ENCODE assay signal across 28 mouse cellular contexts in the genomic region with DNA sequence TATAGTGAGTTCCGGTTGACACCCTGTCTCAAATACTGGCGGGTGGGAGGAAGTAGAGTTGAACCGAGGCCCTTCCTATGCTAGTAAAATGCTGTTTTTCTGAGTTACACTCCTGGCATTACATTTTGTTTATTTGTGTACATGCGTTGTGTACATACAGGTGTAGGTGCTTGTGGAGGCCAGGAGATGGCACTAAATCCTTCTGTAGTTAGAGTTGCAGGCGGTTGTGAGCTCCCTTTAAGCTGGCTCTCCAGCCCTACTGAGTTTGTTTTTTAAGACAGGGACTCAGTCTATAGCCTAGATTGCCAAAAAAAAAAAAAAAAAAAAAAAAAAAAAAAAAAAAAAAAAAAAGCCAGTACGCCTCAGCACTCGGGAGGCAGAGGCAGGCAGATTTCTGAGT. TPM values are rescaled to one million over a fixed set of nuclear protein-coding genes. Genes with fewer than 3 reads are reported as not detected.
DNase-seq lines count a peak whose midpoint lies in the region; ATAC-seq and TF ChIP-seq lines count a peak whose summit lies in the region.
"Had no signal": no experiment of that assay in that cellular context is flagged by ENCODE, and none has a peak within 500 bp of the region (broad histone marks: within the 10 kb centered on the region; RNA-seq: fewer than 3 reads in every experiment).

No protein-coding gene starts in this region.

- no peak overlapping the region for H3K4me3 ChIP-seq in liver, embryonic 14.5 days (ENCODE audit: insufficient read depth in 1 of 2, low read depth in 2 of 2, low read length in 2 of 2)
- H3K4me3 ChIP-seq in CH12.LX (replicated peaks in 1 of 3; ENCODE audit: low read depth in 2 of 3, low read length in 2 of 3, poor library complexity in 1 of 3) = no peak overlapping the region
- no peak overlapping the region for H3K4me3 ChIP-seq in forebrain, embryonic 11.5 days (ENCODE audit: low read depth, low read length)
- H3K4me3 ChIP-seq: forebrain, embryonic 10.5 days; gastrocnemius, adult 2 months; heart, embryonic 13.5 days; hindbrain, embryonic 15.5 days; intestine, embryonic 15.5 days; megakaryocyte, embryonic 14.5 days; midbrain, embryonic 15.5 days; myocyte had no signal

- no peak for TF ChIP-seq EP300 in liver, embryonic 14.5 days (IDR thresholded peaks at IDR 0.05; ENCODE audit: low read depth)
- no peak for TF ChIP-seq EP300 in CH12.LX (IDR thresholded peaks at IDR 0.05; ENCODE audit: low read length)

- H3K36me3 ChIP-seq in liver, embryonic 14.5 days (replicated peaks; ENCODE audit: control insufficient read depth, insufficient read depth, low read depth) = no peaks in the 10 kb centered on the region
- no peaks in the 10 kb centered on the region for H3K36me3 ChIP-seq in CH12.LX (replicated peaks in 1 of 2; ENCODE audit: control insufficient read depth in 1 of 2, insufficient read depth in 1 of 2, low read length in 1 of 2)
- no peaks in the 10 kb centered on the region for H3K36me3 ChIP-seq in forebrain, embryonic 11.5 days (ENCODE audit: control insufficient read depth, insufficient read depth, low read length)
- H3K36me3 ChIP-seq: forebrain, embryonic 10.5 days; heart, embryonic 13.5 days; hindbrain, embryonic 15.5 days; intestine, embryonic 15.5 days; midbrain, embryonic 15.5 days had no signal

- peak; percentile 38 for TF ChIP-seq RAD21 in CH12.LX (IDR thresholded peaks at IDR 0.05; ENCODE audit: low read depth, low read length)

- peak; percentile 47; the same call in 1 of the 2 replicates for TF ChIP-seq CTCF in liver, embryonic 14.5 days (IDR thresholded peaks at IDR 0.05; ENCODE audit: low read depth)
- peak in 1 of 2 experiments; percentile 47; a peak in 2 of 4 replicates for TF ChIP-seq CTCF in CH12.LX (conservative IDR thresholded peaks at IDR 0.05 in 1 of 2, IDR thresholded peaks at IDR 0.05 in 1 of 2; ENCODE audit: low read depth in 2 of 2, low read length in 2 of 2)

- H3K4me2 ChIP-seq in liver, embryonic 14.5 days (ENCODE audit: low read depth) = no peak overlapping the region
- no peak overlapping the region for H3K4me2 ChIP-seq in CH12.LX (ENCODE audit: insufficient read depth, low read depth, poor library complexity, severe bottlenecking)
- no peak overlapping the region for H3K4me2 ChIP-seq in forebrain, embryonic 11.5 days (ENCODE audit: low read depth, low read length, severe bottlenecking)
- H3K4me2 ChIP-seq: heart, embryonic 13.5 days; hindbrain, embryonic 15.5 days; intestine, embryonic 15.5 days; midbrain, embryonic 15.5 days had no signal

- no peaks in the 10 kb centered on the region for H3K27me3 ChIP-seq in liver, embryonic 14.5 days (ENCODE audit: control insufficient read depth, insufficient read depth, low read length)
- peaks cover 2% of the 10 kb centered on the region for H3K27me3 ChIP-seq in CH12.LX (replicated peaks)
- H3K27me3 ChIP-seq in forebrain, embryonic 11.5 days (ENCODE audit: control insufficient read depth, insufficient read depth, low read length) = no peaks in the 10 kb centered on the region
- H3K27me3 ChIP-seq: hindbrain, embryonic 15.5 days; intestine, embryonic 15.5 days; midbrain, embryonic 15.5 days had no signal

- no peak for DNase-seq in liver, embryonic 14.5 days (ENCODE audit: low read depth in 3 of 3, low spot score in 3 of 3)
- no peak for DNase-seq in liver
- DNase-seq in CH12.LX (ENCODE audit: extremely low read depth) = no peak
- DNase-seq in NIH3T3 (ENCODE audit: low read depth) = peak; percentile 20
- no peak for DNase-seq in left cerebral cortex, postnatal 25 days (ENCODE audit: low spot score in 2 of 2)
- DNase-seq in spleen, postnatal 4 days (ENCODE audit: low spot score in 2 of 2) = no peak
- DNase-seq in forebrain, embryonic 11.5 days (ENCODE audit: low spot score) = no peak
- DNase-seq: adrenal gland, postnatal 14 days; cerebellum, adult 11-12 months; cerebellum, postnatal 25 days; gastrocnemius, adult 2 months; left cerebral cortex, postnatal 4 days; spleen, adult 18-20 months; thymus, postnatal 14 days had no signal

- ATAC-seq in liver, embryonic 14.5 days (ENCODE audit: insufficient read depth) = no peak
- peak; percentile 41; the same call in 1 of the 2 replicates for ATAC-seq in megakaryocyte-erythroid progenitor cell, adult 5-6 weeks (replicated peaks; ENCODE audit: low FRiP score, low TSS enrichment, poor library complexity, severe bottlenecking)
- ATAC-seq in forebrain, embryonic 11.5 days (replicated peaks; ENCODE audit: low FRiP score) = no peak
- ATAC-seq: intestine, embryonic 15.5 days; midbrain, embryonic 15.5 days had no signal

- H3K27ac ChIP-seq in liver, embryonic 14.5 days = no peak overlapping the region
- H3K27ac ChIP-seq in CH12.LX (ENCODE audit: insufficient read depth, low read depth) = no peak overlapping the region
- H3K27ac ChIP-seq in forebrain, embryonic 11.5 days (ENCODE audit: low read depth, low read length) = no peak overlapping the region
- H3K27ac ChIP-seq: forebrain, embryonic 10.5 days; gastrocnemius, adult 2 months; heart, embryonic 13.5 days; hindbrain, embryonic 15.5 days; intestine, embryonic 15.5 days; kidney, postnatal 0 days; midbrain, embryonic 15.5 days had no signal

- no peaks in the 10 kb centered on the region for H3K9me3 ChIP-seq in liver, embryonic 14.5 days (ENCODE audit: control insufficient read depth, low read length)
- H3K9me3 ChIP-seq in CH12.LX (replicated peaks; ENCODE audit: low read length) = peaks cover 4% of the 10 kb centered on the region
- no peaks in the 10 kb centered on the region for H3K9me3 ChIP-seq in forebrain, embryonic 11.5 days (ENCODE audit: control insufficient read depth, low read length)
- H3K9me3 ChIP-seq: forebrain, embryonic 10.5 days; heart, embryonic 13.5 days; hindbrain, embryonic 15.5 days; intestine, embryonic 15.5 days; midbrain, embryonic 15.5 days had no signal

- no peak overlapping the region for H3K9ac ChIP-seq in liver, embryonic 14.5 days (replicated peaks)
- no peak overlapping the region for H3K9ac ChIP-seq in CH12.LX (ENCODE audit: insufficient read depth, low read depth)
- no peak overlapping the region for H3K9ac ChIP-seq in forebrain, embryonic 11.5 days (ENCODE audit: low read length)
- H3K9ac ChIP-seq: heart, embryonic 13.5 days; hindbrain, embryonic 15.5 days; intestine, embryonic 15.5 days; midbrain, embryonic 15.5 days had no signal

- in situ Hi-C loops in CH12.LX (cut with MboI; ENCODE audit: low pct_ligation_motif_present, low pct_unique_long_range_greater_than_20kb, low sequenced_read_pairs) = no loop called here

- dilution Hi-C loops in CH12.LX (cut with MboI; ENCODE audit: extremely low pct_ligation_motif_present, extremely low pct_unique_long_range_greater_than_20kb, low sequenced_read_pairs) = no loop called here

- no peak for TF ChIP-seq POLR2A in CH12.LX (IDR thresholded peaks at IDR 0.05; ENCODE audit: low read depth, low read length)

- WGBS in liver, embryonic 14.5 days (ENCODE audit: insufficient replicate concordance) = 56% methylated on average over 7 of the region's 7 CpGs
- 92% methylated on average over 7 of the region's 7 CpGs for WGBS in forebrain, embryonic 11.5 days

- H3K4me1 ChIP-seq in liver, embryonic 14.5 days (replicated peaks; ENCODE audit: control insufficient read depth in 2 of 2, insufficient read depth in 2 of 2, low read length in 1 of 2) = no peaks in the 10 kb centered on the region
- H3K4me1 ChIP-seq in CH12.LX (ENCODE audit: control insufficient read depth in 1 of 2, insufficient read depth in 2 of 2) = no peaks in the 10 kb centered on the region
- no peaks in the 10 kb centered on the region for H3K4me1 ChIP-seq in forebrain, embryonic 11.5 days (replicated peaks; ENCODE audit: control insufficient read depth, insufficient read depth, low read length)
- H3K4me1 ChIP-seq: heart, embryonic 13.5 days; hindbrain, embryonic 15.5 days; intestine, embryonic 15.5 days; midbrain, embryonic 15.5 days had no signal

- no peaks in the 10 kb centered on the region for H3K79me2 ChIP-seq in CH12.LX (replicated peaks; ENCODE audit: control insufficient read depth, extremely low read depth, insufficient read depth, poor library complexity, severe bottlenecking)

- intact Hi-C loops in left cerebral cortex, postnatal 25 days (cut with DNase I) = no loop called here

RNA-seq across cellular contexts. Expression of a gene that starts 4.1 kb away (rescaled TPM):
- not detected in 2 replicates for polyA plus RNA-seq in liver, embryonic 14.5 days (2012; rRNA removed)
- polyA plus RNA-seq in liver, embryonic 14.5 days (2014; fragmentation: Nextera tagmentation; extraction: Ambion mirVana) = 0.05 and 0.15 TPM in 2 replicates
- total RNA-seq in CH12.LX (2012; rRNA removed) (0.08 TPM in 1 of 2 replicates, not detected in the other), CH12.LX (2014; rRNA removed) (not detected in 2 replicates)
- 0.36 TPM in 1 of 2 replicates, not detected in the other for polyA plus RNA-seq in CH12.LX (2012; ENCODE audit: insufficient read length, low read depth)
- total RNA-seq in megakaryocyte-erythroid progenitor cell, adult 5-6 weeks (2014; fragmentation: Nextera tagmentation) = not detected in 2 replicates
- not detected in 2 replicates for total RNA-seq in megakaryocyte-erythroid progenitor cell, adult 5-6 weeks (2017)
- not detected for total RNA-seq in left cerebral cortex, postnatal 25 days (2021)
- polyA plus RNA-seq in forebrain, embryonic 11.5 days (2014; fragmentation: Nextera tagmentation; extraction: Ambion mirVana) = 0.63 TPM in 1 of 2 replicates, not detected in the other
- total RNA-seq: adrenal gland, postnatal 14 days; gastrocnemius, adult 2 months; heart, postnatal 25 days; layer of hippocampus, adult 18-20 months; left cerebral cortex, adult 18-20 months; left cerebral cortex, postnatal 4 days; liver, adult 2 months had no signal
- polyA plus RNA-seq: gonadal fat pad, adult 2 months; heart, embryonic 13.5 days; kidney, postnatal 0 days; liver, adult 2 months had no signal

RNA-seq across cellular contexts. Expression of a gene that starts 15.4 kb away (rescaled TPM):
- 2.6 and 4.3 TPM in 2 replicates for polyA plus RNA-seq in liver, embryonic 14.5 days (2012; rRNA removed)
- polyA plus RNA-seq in liver, embryonic 14.5 days (2014; fragmentation: Nextera tagmentation; extraction: Ambion mirVana) = 1.7 and 2.5 TPM in 2 replicates
- not detected in 2 replicates for total RNA-seq in CH12.LX (2012; rRNA removed)
- not detected in 2 replicates for total RNA-seq in CH12.LX (2014; rRNA removed)
- polyA plus RNA-seq in CH12.LX (2012; ENCODE audit: insufficient read length, low read depth) = not detected in 2 replicates
- 4.2 and 5.5 TPM in 2 replicates for total RNA-seq in megakaryocyte-erythroid progenitor cell, adult 5-6 weeks (2014; fragmentation: Nextera tagmentation)
- total RNA-seq in megakaryocyte-erythroid progenitor cell, adult 5-6 weeks (2017) = 1.9 and 3.0 TPM in 2 replicates
- 1 to 10 TPM; 2.6 to 3.4 TPM for total RNA-seq in left cerebral cortex, postnatal 25 days (2021)
- polyA plus RNA-seq in forebrain, embryonic 11.5 days (2014; fragmentation: Nextera tagmentation; extraction: Ambion mirVana) = 7.2 and 9.5 TPM in 2 replicates

RNA-seq across cellular contexts. Expression of a gene that starts 16.4 kb away (rescaled TPM):
- polyA plus RNA-seq in liver, embryonic 14.5 days (2012; rRNA removed) = 10.8 and 11.3 TPM in 2 replicates
- 0.85 and 1.1 TPM in 2 replicates for polyA plus RNA-seq in liver, embryonic 14.5 days (2014; fragmentation: Nextera tagmentation; extraction: Ambion mirVana)
- total RNA-seq in CH12.LX (2012; rRNA removed) (25.1 and 28.2 TPM in 2 replicates), CH12.LX (2014; rRNA removed) (22.4 and 22.6 TPM in 2 replicates)
- polyA plus RNA-seq in CH12.LX (2012; ENCODE audit: insufficient read length, low read depth) = 29.3 and 31.7 TPM in 2 replicates
- 11.6 and 14.2 TPM in 2 replicates for total RNA-seq in megakaryocyte-erythroid progenitor cell, adult 5-6 weeks (2014; fragmentation: Nextera tagmentation)
- 12.2 and 12.5 TPM in 2 replicates for total RNA-seq in megakaryocyte-erythroid progenitor cell, adult 5-6 weeks (2017)
- 10 to 100 TPM; 81.3 to 88.2 TPM for total RNA-seq in left cerebral cortex, postnatal 25 days (2021)
- polyA plus RNA-seq in forebrain, embryonic 11.5 days (2014; fragmentation: Nextera tagmentation; extraction: Ambion mirVana) = 7.9 and 9.7 TPM in 2 replicates

RNA-seq across cellular contexts. Expression of a gene that starts 19.2 kb away (rescaled TPM):
- polyA plus RNA-seq in liver, embryonic 14.5 days (2012; rRNA removed) = 11.6 and 12.5 TPM in 2 replicates
- polyA plus RNA-seq in liver, embryonic 14.5 days (2014; fragmentation: Nextera tagmentation; extraction: Ambion mirVana) = 21.7 and 27.9 TPM in 2 replicates
- total RNA-seq in CH12.LX (2012; rRNA removed) (60.5 and 65.0 TPM in 2 replicates), CH12.LX (2014; rRNA removed) (25.9 and 28.0 TPM in 2 replicates)
- polyA plus RNA-seq in CH12.LX (2012; ENCODE audit: insufficient read length, low read depth) = 71.3 and 73.5 TPM in 2 replicates
- 84.1 and 94.3 TPM in 2 replicates for total RNA-seq in megakaryocyte-erythroid progenitor cell, adult 5-6 weeks (2014; fragmentation: Nextera tagmentation)
- 51.3 and 61.0 TPM in 2 replicates for total RNA-seq in megakaryocyte-erythroid progenitor cell, adult 5-6 weeks (2017)
- 10 to 100 TPM; 37.6 to 43.0 TPM for total RNA-seq in left cerebral cortex, postnatal 25 days (2021)
- 59.5 and 65.8 TPM in 2 replicates for polyA plus RNA-seq in forebrain, embryonic 11.5 days (2014; fragmentation: Nextera tagmentation; extraction: Ambion mirVana)

RNA-seq across cellular contexts. Expression of a gene that starts 41.7 kb away (rescaled TPM):
- polyA plus RNA-seq in liver, embryonic 14.5 days (2012; rRNA removed) = 6.9 and 7.2 TPM in 2 replicates
- polyA plus RNA-seq in liver, embryonic 14.5 days (2014; fragmentation: Nextera tagmentation; extraction: Ambion mirVana) = 3.9 and 4.9 TPM in 2 replicates
- 15.7 and 16.9 TPM in 2 replicates for total RNA-seq in CH12.LX (2012; rRNA removed)
- 9.3 and 11.6 TPM in 2 replicates for total RNA-seq in CH12.LX (2014; rRNA removed)
- polyA plus RNA-seq in CH12.LX (2012; ENCODE audit: insufficient read length, low read depth) = 7.5 and 10.3 TPM in 2 replicates
- total RNA-seq in megakaryocyte-erythroid progenitor cell, adult 5-6 weeks (2014; fragmentation: Nextera tagmentation) = 23.4 and 29.5 TPM in 2 replicates
- total RNA-seq in megakaryocyte-erythroid progenitor cell, adult 5-6 weeks (2017) = 21.0 and 22.9 TPM in 2 replicates
- total RNA-seq in left cerebral cortex, postnatal 25 days (2021) = 10 to 100 TPM; 23.1 to 23.7 TPM
- 6.6 and 7.1 TPM in 2 replicates for polyA plus RNA-seq in forebrain, embryonic 11.5 days (2014; fragmentation: Nextera tagmentation; extraction: Ambion mirVana)
